Mouse (Mus musculus) liver, embryonic 14.5 days (tissue): ENCODE data around the gene Ankrd10. TPM values are rescaled to one million over a fixed set of nuclear protein-coding genes. Genes with fewer than 3 reads are reported as not detected.
"Not testable (repeated sequence)": the region's sequence is repeated elsewhere in the genome, so short reads cannot be mapped to it uniquely, and the experiment has no call there.

Experiments
- ATAC-seq: fragments of 200-750 bp; cut with Nextera tagmentation; 2 replicates; pipeline ENCODE4 v1.8.0; 2017; ENCODE audit warnings: moderate number of reproducible peaks, mild to moderate bottlenecking, moderate library complexity; ENCODE audit not compliant: insufficient read depth
- DNase-seq, 3 experiments: peaks; one replicate each; pipeline ENCODE4 v3.0.0-alpha.2; 2012 to 2013; ENCODE audit warnings: low read depth in 3 of 3, low spot score in 3 of 3
- H3K27ac ChIP-seq: fragments of 300-500 bp; sonication (generic); 2 replicates; pipeline ENCODE4 v1.5.1; 2014; ENCODE audit warnings: moderate library complexity, mild to moderate bottlenecking, control low read depth, inconsistent platforms
- H3K27me3 ChIP-seq: fragments of 300-500 bp; sonication (generic); 2 replicates; pipeline ENCODE4 v1.6.1; 2014; ENCODE audit warnings: mild to moderate bottlenecking, low read length, moderate library complexity; ENCODE audit not compliant: control insufficient read depth, insufficient read depth
- H3K36me3 ChIP-seq: fragments of 300-500 bp; sonication (generic); replicated peaks from 2 replicates; pipeline ENCODE4 v1.6.1; 2014; ENCODE audit warnings: low read depth; ENCODE audit not compliant: control insufficient read depth, insufficient read depth
- H3K4me1 ChIP-seq, 2 experiments: fragments of 200-500 bp in 1 of 2; fragments of 300-500 bp in 1 of 2; sonication (generic) in 1 of 2; replicated peaks; 2 replicates each; pipeline ENCODE4 v1.6.1; 2012 to 2014; ENCODE audit warnings: antibody characterized with exemption in 1 of 2, inconsistent platforms in 1 of 2, low read length in 1 of 2; ENCODE audit not compliant: control insufficient read depth in 2 of 2, insufficient read depth in 2 of 2
- H3K4me2 ChIP-seq: fragments of 300-500 bp; sonication (generic); 2 replicates; pipeline ENCODE4 v1.6.1; 2014; ENCODE audit warnings: low read depth, mild to moderate bottlenecking, control low read depth, moderate library complexity
- H3K4me3 ChIP-seq, 2 experiments: fragments of 200-500 bp in 1 of 2; fragments of 300-500 bp in 1 of 2; sonication (generic) in 1 of 2; 2 replicates each; pipeline ENCODE4 v1.5.1; 2012 to 2014; ENCODE audit warnings: low read depth in 2 of 2, low read length in 2 of 2, mild to moderate bottlenecking in 2 of 2, control low read depth in 1 of 2, inconsistent platforms in 1 of 2, moderate library complexity in 1 of 2; ENCODE audit not compliant: insufficient read depth in 1 of 2
- H3K9ac ChIP-seq: fragments of 300-500 bp; sonication (generic); replicated peaks from 2 replicates; pipeline ENCODE4 v1.6.1; 2014; ENCODE audit warnings: mild to moderate bottlenecking, control low read depth, moderate library complexity
- H3K9me3 ChIP-seq: fragments of 300-500 bp; sonication (generic); 2 replicates; pipeline ENCODE4 v1.6.1; 2016; ENCODE audit warnings: low read length, mixed read lengths; ENCODE audit not compliant: control insufficient read depth
- CTCF ChIP-seq: IDR thresholded peaks from 2 replicates; pipeline ENCODE4 v1.5.1; 2016; ENCODE audit warnings: antibody characterized with exemption, low read depth, control low read depth
- EP300 ChIP-seq: IDR thresholded peaks from 2 replicates; pipeline ENCODE4 v1.6.1; 2016; ENCODE audit warnings: antibody characterized with exemption, low read depth
- WGBS: fragments of 180-500 bp; shearing (Covaris S2); extraction: QIAGEN DNeasy Blood & Tissue Kit; methylation state at CpG from one replicate; pipeline ENCODE4 v1.1.7; 2014; ENCODE audit not compliant: insufficient replicate concordance; 5-methylcytosine and 5-hydroxymethylcytosine counted together
- polyA plus RNA-seq, 2 experiments: library from polyadenylated mRNA; depleted of rRNA in 1 of 2; stranded (reverse) in 1 of 2; unstranded in 1 of 2; fragments of >200 nt; fragmentation: Nextera tagmentation in 1 of 2; extraction: Ambion mirVana in 1 of 2; gene quantifications; 2 replicates each; pipeline versions ENCODE4 v1.2.1 to v1.2.3; 2012 to 2014

Gene Ankrd10
- polyA plus RNA-seq (2012; rRNA removed) (24.8 and 25.3 TPM in 2 replicates), polyA plus RNA-seq (2014; fragmentation: Nextera tagmentation; extraction: Ambion mirVana) (17.6 and 21.8 TPM in 2 replicates)

GRCm38 (mm10) chr8:11635611-11636081 is at the start of gene Ankrd10:
Ankrd10 (minus strand) TSS chr8:11635757.
- TF ChIP-seq EP300 (no peak), CTCF (no peak)
- WGBS: under 1% methylated on average over 40 of the region's 40 CpGs

GRCm38 (mm10) chr8:11684558-11684957 is 49.0 kb upstream of the Ankrd10 start:
- DNase-seq: no peak
- WGBS: 66% methylated on average over 7 of the region's 7 CpGs
- Histone ChIP-seq H3K36me3 (no peaks in the 10 kb centered on the region), H3K4me3 (no peak overlapping the region), H3K27me3 (no peaks in the 10 kb centered on the region), H3K4me1 (no peaks in the 10 kb centered on the region), H3K9me3 (no peaks in the 10 kb centered on the region), H3K9ac (no peak overlapping the region), H3K4me2 (no peak overlapping the region), H3K27ac (no peak overlapping the region)
- TF ChIP-seq CTCF: no peak
- TF ChIP-seq EP300: no peak
- ATAC-seq: no peak

More at GRCm38 (mm10) chr8:11635611-11636081, at the start of gene Ankrd10:
- peak within 1 kb of the TSS; percentile 77 for H3K9ac ChIP-seq
- peak within 1 kb of the TSS; percentile 76 for H3K27ac ChIP-seq
- peak; percentile 92 for ATAC-seq
- DNase-seq: peak; percentile 91 to 93 (median 91)
- H3K4me3 ChIP-seq: peak within 1 kb of the TSS; percentile 73 to 76
- H3K27me3 ChIP-seq: no peaks in the 10 kb centered on the region
- peak within 1 kb of the TSS; percentile 79 for H3K4me2 ChIP-seq
- H3K9me3 ChIP-seq: no peaks in the 10 kb centered on the region
- H3K4me1 ChIP-seq: peaks cover 13 to 17% of the 10 kb centered on the region in 2 experiments
- H3K36me3 ChIP-seq: peaks cover 15% of the 10 kb centered on the region

GRCm38 (mm10) chr8:11668308-11668707 is 32.8 kb upstream of the Ankrd10 start:
- no peak for ATAC-seq
- Histone ChIP-seq H3K27me3 (no peaks in the 10 kb centered on the region), H3K9ac (no peak overlapping the region), H3K9me3 (no peaks in the 10 kb centered on the region), H3K4me2 (no peak overlapping the region), H3K27ac (no peak overlapping the region), H3K4me1 (no peaks in the 10 kb centered on the region), H3K4me3 (no peak overlapping the region), H3K36me3 (no peaks in the 10 kb centered on the region)
- WGBS: 46% methylated on average over 2 of the region's 2 CpGs
- TF ChIP-seq CTCF (no peak), EP300 (no peak)
- no peak for DNase-seq

GRCm38 (mm10) chr8:11666023-11666716 is 30.6 kb upstream of the Ankrd10 start:
- H3K9ac ChIP-seq, H3K4me1 ChIP-seq, H3K9me3 ChIP-seq, H3K4me3 ChIP-seq, H3K4me2 ChIP-seq, H3K27ac ChIP-seq, H3K27me3 ChIP-seq, DNase-seq, ATAC-seq, H3K36me3 ChIP-seq: not testable (repeated sequence)
- 71% methylated on average over 20 of the region's 20 CpGs for WGBS

- Histone ChIP-seq H3K4me3 (no peak overlapping the region), H3K9me3 (no peaks in the 10 kb centered on the region), H3K36me3 (no peaks in the 10 kb centered on the region), H3K4me1 (no peaks in the 10 kb centered on the region), H3K27me3 (no peaks in the 10 kb centered on the region), H3K9ac (no peak overlapping the region), H3K4me2 (no peak overlapping the region), H3K27ac (no peak overlapping the region)
- ATAC-seq (no peak), DNase-seq (no peak)
- WGBS: 47% methylated on average over 3 of the region's 3 CpGs
- TF ChIP-seq EP300 (no peak), CTCF (no peak)
Measured at GRCm38 (mm10) chr8:11661969-11662368, 26.4 kb upstream of the Ankrd10 start.
